Mouse (Mus musculus) MEL-GATA-1-ER (cell line): ENCODE results near the gene Fbxl17.

Source experiments
- DNase-seq: peaks from one replicate; pipeline ENCODE4 v3.0.0-alpha.2; 2012; ENCODE audit warnings: low read depth; ENCODE audit errors: extremely low read depth

Gene Fbxl17

DNA sequence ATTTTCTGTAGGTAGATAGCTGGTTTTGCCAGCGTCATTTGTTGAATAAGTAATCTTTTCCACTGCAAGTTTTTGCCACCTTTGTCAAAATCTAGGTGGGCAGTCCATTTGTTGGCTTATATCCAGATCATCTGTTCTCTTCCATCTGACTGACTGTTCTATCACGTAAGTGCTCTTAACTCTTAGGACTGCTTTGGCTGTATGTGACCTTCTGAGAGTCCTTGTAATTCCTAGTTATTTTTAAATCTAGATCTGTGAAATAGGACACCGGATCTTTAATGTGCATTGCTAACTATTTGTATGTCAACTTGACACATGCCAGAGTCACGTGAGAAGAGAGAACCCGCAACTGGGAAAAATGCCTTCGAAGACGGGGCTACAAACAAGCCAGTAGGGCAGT, 37.3 kb downstream of the Fbxl17 start:
- no peak for DNase-seq

DNA sequence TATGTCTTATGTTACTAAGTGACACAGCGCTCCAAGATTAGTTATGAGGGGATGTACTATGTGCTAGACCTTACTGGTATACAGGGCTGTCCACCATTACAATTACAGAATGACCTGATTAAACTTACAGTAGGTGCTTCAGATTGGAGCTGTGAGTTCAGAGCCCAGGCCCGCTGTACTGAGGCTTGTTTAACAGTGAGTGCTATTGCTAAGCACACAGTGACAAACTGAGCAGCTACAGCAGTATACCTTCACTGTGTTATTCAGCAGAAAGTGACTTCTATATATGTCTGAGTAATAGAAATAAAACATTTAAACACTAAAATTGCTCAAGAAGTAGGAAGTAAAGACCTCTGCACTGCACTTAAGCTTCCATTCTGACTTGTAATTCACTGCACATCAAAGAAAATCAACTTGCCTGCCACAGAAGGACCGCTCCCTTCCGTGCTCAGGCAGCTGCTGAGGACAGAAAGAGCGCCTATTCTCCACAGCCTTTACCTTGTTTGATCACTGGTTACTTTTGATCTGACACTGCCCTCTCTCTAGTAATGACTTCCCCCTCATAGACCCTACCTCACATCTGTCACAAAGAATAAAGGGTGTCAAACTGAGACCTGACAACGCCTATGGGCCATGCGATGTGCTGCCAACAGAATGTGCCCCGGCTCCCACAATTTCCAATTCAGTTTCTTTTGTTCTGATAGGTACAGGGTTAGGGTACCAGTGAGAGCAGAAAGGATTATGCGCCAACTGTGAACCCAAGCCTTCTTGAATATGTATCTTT, 39.9 kb downstream of the Fbxl17 start:
- no peak for DNase-seq

DNA sequence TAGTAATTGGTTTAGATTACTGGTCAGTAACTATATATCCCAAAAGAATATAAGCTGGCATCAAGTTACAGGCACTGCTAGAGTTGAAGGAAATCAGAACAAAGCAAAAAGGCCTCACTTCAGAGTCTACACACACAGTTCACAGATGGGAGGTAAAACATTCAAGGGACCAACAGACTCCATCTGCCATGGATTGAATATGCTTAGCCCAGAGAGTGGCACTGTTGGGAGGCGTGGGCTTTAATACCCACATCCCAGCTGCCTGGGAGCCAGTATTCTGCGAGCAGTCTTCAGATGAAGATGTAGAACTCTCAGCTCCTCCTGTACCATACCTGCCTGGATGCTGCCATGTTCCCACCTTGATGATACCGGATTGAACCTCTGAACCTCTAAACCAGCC, 41.8 kb downstream of the Fbxl17 start:
- no peak for DNase-seq

DNA sequence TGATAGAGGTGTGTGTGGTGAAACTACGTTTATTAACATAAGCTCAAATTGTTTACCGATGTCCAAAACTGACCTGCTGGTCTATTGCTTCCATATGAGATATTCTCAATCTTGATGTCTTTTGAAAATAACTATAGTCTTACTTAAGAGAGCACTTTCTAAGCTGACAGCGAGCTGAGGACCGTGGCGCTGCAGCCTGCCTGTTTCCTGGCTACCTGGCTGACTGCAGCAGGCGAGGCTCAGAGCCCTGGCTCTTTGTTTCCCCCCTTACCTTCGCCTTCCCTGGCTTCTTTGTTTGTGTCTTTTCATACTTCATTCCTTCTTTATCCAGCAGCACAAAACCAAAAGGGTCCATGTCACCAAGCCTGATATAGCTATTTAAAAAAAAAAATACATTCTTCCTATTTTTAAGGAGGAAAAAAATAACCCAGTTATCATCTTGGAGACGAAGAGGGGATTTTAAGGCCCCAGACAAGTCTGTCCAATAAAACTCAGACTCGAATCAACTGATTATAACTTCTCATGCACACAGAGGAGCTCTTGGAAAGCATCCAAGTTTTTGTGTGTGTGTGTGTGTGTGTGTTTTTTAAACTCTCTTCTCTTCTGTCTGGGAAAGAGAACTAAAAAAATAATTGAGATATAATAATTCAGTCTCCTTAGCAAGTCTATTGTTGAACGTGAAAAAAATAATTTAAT, 48.4 kb downstream of the Fbxl17 start:
- DNase-seq = peak; percentile 27

DNA sequence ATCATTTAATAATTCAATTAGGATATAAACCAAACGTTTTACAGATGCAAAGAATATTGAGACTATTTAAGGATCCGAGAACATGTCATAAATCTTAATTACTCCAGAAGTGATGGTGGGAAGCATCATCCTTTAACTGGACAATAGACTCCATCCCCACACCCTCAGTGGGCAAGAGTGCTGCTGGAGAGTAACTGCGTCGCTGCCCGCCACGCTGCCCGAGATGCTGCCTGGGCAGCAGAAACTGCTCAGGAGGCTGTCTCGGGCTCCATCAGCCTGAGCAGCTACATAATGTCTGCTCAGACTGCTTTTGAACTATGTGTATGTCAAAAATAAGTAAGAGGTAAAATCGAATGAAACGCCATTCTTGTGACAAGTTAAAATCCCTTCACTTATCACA, 52.1 kb downstream of the Fbxl17 start:
- DNase-seq = no peak

DNA sequence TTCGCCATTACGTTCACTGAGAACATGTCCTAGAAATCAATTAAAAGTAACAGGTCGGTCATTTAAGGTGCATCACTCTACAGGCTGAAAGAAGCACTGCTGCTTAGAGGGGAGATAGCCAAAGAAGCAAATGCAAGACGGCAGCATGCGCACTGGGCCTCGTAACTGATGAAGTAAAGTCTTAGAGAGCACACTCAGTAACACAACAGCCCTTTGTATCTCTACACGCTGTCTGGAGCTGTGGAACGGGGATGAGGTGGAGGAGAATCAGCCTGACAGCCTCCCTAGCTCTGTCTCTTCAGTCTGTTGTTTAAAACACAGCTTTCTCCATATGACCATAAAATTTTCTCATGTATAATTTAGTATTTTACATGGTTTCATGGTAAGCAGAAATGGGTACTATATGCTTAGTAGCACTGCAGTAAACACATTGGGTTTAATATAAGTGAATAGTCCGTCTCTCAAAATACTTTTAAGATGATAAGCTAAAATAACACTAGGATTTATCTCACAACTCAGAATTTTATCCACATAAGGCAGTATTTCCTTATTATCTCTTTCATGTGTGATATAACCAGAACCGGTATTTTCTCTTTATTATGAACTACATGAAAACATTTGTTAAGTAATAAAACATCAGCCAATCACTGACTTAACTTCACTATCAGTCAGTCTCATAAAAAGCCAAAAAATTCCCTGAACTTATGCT, 52.7 kb downstream of the Fbxl17 start:
- no peak for DNase-seq

DNA sequence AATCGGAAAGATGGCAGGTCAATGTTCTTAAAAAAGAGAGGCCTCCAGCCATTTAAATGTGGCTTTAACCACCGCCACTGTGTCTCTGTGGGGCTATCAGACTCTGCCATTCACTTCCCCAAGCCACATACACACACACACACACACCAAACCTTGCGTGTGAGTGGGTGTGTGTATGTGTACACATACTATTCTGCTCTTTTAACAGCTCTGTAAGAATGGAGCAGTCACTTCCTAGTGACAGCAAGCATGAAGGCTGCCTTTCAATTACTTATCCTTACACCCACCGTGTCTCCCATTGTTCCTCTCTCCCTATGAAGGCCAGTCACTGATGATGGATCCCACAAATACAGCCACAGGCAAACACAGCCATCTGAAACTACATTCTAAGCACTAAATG, 54.6 kb downstream of the Fbxl17 start:
- no peak for DNase-seq

DNA sequence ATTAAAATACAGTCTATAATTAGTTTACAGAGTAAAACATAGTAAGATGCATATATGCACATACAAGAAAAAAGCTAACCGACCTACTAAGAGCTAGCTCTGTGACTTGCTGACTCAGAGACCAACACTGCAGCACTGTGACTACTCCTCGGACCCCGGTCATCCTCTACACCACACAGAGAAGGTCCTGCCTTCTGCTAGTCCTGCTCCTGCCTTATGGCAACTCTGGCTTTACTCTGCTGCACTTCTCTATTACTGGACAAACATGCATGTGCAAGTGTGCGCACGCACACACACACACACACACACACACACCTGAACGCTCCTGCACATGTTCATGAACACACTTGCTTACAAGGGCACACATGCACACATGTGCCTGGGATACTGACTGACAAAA, 62.4 kb downstream of the Fbxl17 start:
- no peak for DNase-seq

DNA sequence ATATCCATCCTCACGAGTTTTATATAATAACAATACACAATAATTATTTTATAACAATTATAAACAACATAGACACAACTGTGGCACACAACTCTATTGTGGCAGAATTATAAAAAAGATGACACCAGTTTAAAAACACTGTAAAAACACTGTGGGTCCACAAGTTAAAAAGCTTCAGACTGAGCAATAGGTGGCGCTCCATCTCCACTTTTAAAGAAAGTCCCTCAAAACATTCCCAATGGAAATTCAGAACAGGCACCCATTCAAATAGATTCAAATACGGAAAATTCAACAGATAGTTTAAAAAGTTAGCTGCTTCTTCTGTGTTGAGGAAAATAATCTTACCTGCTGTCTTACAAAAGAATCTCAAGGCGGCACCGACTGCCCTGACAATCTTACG, 65.7 kb downstream of the Fbxl17 start:
- DNase-seq = no peak

DNA sequence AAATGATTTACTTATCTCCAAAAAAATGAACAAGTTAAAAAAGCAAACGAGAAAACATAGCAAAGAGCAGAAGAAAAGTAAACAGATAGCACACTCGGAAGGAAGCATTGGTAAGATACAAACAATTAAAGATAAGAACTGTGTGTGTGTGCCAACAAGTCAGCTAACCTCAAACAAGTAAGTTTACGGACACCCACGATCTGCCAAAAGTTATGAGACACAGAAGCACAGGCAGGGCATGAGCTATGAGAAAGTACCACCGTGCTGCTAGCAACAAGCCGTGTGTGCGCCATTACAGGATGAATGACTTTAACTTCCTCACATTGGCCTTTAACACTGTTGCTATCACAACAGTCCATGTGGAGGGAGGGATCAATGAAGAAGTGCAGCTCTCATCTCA, 68.2 kb downstream of the Fbxl17 start:
- DNase-seq = peak; percentile 31

DNA sequence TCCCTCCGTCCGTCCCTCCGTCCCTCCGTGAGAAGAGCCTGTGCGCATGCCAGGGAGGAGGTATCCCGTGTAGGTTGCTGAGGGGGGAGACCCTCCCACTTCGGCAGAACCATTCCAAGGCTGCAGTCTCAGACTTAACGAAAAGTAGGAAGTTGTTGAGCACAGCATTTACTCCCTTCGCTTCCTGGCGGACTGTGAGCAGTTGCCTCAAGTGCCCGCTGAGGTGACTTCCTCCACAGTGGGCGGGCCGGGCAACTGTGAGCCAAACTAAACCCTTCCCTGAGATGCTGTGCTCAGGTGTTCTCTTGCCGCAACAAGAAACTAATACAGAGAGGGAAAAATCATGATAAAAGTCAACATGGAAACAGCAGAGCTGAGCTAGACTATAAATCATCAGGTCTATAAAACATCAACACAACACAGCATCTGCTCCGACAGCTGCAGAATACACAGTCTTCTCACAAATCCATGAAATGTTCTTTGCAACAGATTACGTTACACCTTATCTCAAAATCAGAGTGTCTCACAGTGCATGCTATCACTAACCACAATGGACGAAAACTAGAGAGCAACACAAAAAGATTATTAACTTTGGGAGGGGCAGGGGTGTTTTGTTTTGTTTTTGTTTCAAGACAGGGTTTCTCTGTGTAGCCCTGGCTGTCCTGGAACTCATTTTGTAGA, 69.3 kb downstream of the Fbxl17 start:
- no peak for DNase-seq

DNA sequence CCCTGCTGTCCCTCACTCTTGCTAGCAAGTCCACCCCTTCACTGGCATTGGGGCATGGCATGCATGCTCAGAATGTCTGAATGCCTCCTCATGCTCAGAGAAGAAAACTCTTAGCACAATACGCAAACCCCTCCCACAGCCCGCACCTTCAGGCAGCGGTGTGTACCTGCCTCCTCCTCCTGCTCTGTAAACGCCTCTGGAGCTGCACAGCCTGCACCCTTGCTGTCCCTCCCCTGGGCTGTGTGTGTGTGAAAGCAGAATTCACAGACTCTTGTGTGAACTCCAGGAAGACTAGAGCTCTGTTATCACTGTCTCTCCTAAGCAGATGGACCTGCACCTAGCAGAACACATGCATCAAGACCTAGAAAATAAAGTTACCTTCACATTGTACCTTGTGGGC, 76.0 kb downstream of the Fbxl17 start:
- DNase-seq = no peak

DNA sequence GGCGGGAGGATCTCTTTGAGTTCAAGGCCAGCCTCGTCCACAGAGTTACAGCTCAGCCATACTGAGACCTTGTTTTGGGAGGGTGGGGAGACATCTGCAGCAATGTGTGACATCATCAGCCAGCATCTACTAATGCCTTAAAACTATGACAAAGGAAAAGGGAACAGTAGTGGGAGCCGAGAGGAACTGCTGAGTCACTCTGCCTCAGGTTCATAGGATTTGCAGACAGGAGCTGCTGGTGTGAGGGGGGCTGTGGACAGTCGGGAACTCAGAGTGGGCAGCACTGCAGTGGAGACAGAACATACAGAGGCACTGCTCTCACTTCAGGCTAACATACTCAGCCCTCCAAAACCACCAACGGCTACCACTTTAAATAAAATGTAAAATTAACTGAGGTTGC, 77.1 kb downstream of the Fbxl17 start:
- DNase-seq = no peak

DNA sequence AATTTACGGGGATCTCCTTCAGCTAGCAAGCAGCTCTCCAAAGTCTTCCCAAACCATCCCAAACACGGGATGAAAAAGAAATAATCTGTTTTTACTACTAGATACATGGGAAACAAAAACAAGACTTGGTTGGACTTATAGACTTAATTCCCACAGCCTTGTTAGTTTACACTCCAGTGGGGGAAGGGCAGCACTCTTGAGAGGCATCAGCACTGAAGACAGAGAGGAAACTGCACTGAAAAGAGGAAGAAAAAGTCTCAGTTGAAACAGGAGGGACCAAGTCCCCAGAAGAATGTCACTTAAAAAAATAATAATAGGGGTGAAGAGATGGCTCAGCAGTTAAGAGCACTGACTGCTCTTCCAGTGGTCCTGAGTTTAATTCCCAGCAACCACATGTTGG, 78.0 kb downstream of the Fbxl17 start:
- DNase-seq = peak; percentile 51

DNA sequence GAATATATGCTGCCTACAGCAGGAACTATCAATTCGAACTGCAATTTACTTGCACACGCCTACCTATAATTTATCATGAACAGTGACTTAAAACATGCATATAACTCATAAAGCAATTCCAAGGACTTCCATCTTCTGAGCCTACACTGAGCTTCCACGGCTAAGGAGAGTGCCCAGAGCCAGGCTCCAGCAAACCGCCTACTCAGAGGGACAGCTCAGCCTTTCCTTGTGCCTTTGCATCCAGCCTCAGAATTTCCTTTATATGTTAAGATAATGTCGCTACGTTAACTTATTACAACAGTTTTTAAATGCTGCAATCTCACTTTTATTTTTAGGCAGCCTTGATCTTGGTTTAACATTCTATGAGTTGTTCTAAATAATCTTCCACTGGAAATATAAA, 80.3 kb downstream of the Fbxl17 start:
- no peak for DNase-seq

DNA sequence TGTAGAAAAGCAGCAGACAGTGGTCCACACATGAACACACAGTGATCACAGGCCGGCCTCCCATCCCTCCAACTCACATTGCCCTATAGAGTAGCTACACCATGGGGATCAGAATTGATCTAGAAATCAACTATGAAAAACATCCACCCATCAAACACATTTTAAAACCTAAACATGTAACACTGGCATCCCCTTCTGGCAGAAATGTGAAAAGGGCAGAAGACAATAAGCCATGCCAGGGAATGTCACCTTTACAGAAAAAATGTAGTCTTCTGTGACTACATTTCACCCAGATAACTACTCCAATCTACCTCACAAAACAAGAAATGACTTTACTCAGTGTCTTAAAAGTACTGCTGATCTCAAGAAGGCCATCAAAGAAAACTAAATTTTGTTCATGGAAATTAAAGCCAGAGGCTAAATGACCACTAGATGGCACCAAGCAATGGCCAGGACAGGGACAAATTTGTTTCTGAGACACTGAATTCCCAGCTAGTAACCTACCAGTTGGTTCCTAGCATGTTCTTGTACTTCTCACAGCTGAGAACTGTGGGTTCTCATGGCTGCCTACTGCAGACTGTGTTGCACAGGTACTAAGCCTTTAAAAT, 85.7 kb downstream of the Fbxl17 start:
- DNase-seq = no peak

DNA sequence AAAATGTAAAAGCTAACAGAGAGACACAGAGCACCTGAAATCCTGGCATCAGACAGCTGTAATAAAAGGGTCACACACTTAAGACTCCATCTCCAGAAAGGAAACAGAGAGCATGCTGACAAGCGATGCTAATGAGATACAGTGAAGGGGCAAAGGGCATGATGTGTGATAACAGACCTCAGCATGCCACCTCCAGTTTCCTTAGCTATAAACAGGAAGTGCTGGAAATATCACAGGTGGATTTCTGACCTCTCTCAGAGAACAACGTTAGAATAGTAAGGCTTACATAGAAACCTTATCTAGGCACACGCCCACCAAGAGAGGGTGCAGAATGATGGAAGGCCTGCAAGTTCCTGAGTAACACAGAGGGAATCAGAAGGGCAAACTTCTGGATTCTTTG, 88.3 kb downstream of the Fbxl17 start:
- no peak for DNase-seq

DNA sequence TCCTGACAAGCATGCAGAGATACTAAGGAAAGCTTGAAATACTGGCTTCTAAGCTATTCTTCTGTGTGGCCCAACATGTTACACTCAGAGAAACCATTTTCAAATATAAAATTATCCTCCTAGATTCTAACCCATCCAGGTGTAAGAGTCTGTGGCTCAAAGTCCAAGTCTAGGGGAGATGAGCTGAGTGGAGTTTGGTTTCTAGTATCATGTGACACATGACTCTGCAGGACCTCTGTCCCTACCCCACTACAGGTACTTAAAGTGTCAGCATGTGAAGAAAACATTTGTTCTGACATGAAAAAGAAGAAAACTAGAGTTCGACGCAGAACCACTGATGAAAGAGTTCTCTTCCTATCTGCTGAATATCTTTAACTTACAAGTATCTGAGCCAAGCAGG, 89.7 kb downstream of the Fbxl17 start:
- DNase-seq = no peak

DNA sequence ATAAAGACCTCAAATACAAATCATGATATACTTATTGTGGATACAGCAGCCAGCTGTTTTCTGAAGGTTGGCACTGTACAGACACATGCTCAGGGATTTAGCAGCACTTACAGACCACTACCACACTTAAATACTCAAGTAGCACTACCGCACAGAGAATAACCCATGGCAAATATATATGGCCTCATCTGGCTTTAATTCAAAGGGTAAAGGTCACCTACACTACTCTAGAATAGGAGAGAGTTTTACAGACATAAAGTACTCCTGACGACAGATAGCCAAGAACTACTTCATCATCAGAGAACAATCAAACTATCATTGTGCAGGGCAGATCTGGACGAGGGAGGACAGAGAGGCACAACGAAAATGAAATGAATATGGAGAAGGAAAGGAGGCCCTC, 93.9 kb downstream of the Fbxl17 start:
- DNase-seq = no peak

DNA sequence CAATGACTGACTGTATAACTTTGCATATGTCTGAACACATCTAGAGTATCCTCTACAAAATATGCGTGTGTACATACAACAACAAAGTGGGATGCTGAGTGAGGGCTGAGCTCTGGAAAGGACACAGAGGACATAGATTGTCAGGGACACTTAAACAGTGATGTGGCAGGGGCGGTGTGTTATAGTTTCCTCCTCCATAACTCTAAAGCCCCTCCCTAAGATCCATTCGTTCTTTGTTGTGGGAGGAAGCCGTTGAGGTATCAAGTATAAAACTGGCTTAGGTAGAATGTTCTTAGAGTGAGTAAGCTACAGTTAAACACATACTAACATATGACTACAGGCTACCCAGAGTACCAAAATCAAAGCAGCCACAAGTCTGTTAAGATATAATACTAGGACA, 94.3 kb downstream of the Fbxl17 start:
- no peak for DNase-seq

DNA sequence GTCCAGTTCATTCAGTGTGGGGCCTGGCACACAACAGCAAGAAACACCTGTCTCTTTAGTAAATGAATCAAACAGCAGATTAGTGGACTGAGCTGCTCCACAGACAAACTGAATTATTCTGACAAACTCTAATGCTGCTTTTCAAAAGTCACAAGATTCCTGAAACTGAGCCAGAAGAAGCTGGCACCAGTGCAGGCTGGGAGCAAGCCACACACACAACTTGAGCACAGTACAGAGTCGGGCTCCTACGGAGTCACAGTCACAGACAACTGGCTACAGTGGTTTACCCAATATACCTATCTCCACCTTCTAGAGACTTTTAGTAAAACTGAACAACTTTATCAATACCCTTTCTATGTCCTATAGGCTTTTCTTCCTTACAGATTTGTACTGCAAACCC, 94.8 kb downstream of the Fbxl17 start:
- no peak for DNase-seq
